Mouse (Mus musculus) midbrain, embryonic 15.5 days (tissue): Measurements from ENCODE around the gene Olfr750. TPM values are rescaled to one million over a fixed set of nuclear protein-coding genes. Genes with fewer than 3 reads are reported as not detected.
A peak's percentile ranks its signal among the peaks of the same experiment; 100 is the strongest.

Experiments used
- ATAC-seq: fragments of 200-750 bp; cut with Nextera tagmentation; replicated peaks from 2 replicates; pipeline ENCODE4 v1.8.0; 2017; ENCODE audit warnings: moderate TSS enrichment
- H3K27ac ChIP-seq: fragments of 300-500 bp; sonication (generic); 2 replicates; pipeline ENCODE4 v1.5.1; 2015; ENCODE audit warnings: mild to moderate bottlenecking, inconsistent platforms
- H3K27me3 ChIP-seq: fragments of 300-500 bp; sonication (generic); replicated peaks from 2 replicates; pipeline ENCODE4 v1.6.1; 2015; ENCODE audit warnings: inconsistent platforms
- H3K36me3 ChIP-seq: fragments of 300-500 bp; sonication (generic); replicated peaks from 2 replicates; pipeline ENCODE4 v1.6.1; 2015; ENCODE audit warnings: inconsistent platforms
- H3K4me1 ChIP-seq: fragments of 300-500 bp; sonication (generic); 2 replicates; pipeline ENCODE4 v1.6.1; 2015; ENCODE audit warnings: inconsistent platforms
- H3K4me2 ChIP-seq: fragments of 300-500 bp; sonication (generic); 2 replicates; pipeline ENCODE4 v1.6.1; 2015; ENCODE audit warnings: inconsistent platforms, mild to moderate bottlenecking, moderate library complexity
- H3K4me3 ChIP-seq: fragments of 300-500 bp; sonication (generic); 2 replicates; pipeline ENCODE4 v1.5.1; 2015; ENCODE audit warnings: mild to moderate bottlenecking, inconsistent platforms
- H3K9ac ChIP-seq: fragments of 300-500 bp; sonication (generic); 2 replicates; pipeline ENCODE4 v1.6.1; 2015; ENCODE audit warnings: mild to moderate bottlenecking, inconsistent platforms
- H3K9me3 ChIP-seq: fragments of 300-500 bp; sonication (generic); 2 replicates; pipeline ENCODE4 v1.6.1; 2016; ENCODE audit warnings: inconsistent platforms
- WGBS: fragments of 180-500 bp; shearing (Covaris S2); methylation state at CpG from one replicate; pipeline ENCODE4 v1.1.7; 2015; ENCODE audit warnings: mixed read lengths; 5-methylcytosine and 5-hydroxymethylcytosine counted together
- polyA plus RNA-seq: library from polyadenylated mRNA; unstranded; fragments of >200 nt; fragmentation: Nextera tagmentation; extraction: Ambion mirVana; gene quantifications from 2 replicates; pipeline ENCODE4 v1.2.1, GENCODE M21; 2015

Olfr750 gene
- polyA plus RNA-seq, 1 experiment from 2014 or later, result 0.09 TPM

- H3K4me1 ChIP-seq, result no peaks in the 10 kb centered on the region
- 93% methylated on average over 2 of the region's 2 CpGs for WGBS
- no peaks in the 10 kb centered on the region for H3K27me3 ChIP-seq
- H3K9me3 ChIP-seq, result no peaks in the 10 kb centered on the region
- ATAC-seq, result no peak
- no peak within 1 kb of the TSS for H3K4me2 ChIP-seq
- no peaks in the 10 kb centered on the region for H3K36me3 ChIP-seq
- no peak within 1 kb of the TSS for H3K9ac ChIP-seq
- H3K27ac ChIP-seq, result no peak within 1 kb of the TSS
- no peak within 1 kb of the TSS for H3K4me3 ChIP-seq
These were observed 24.2 kb downstream of the Olfr750 start, which contains the start of gene Rnase11 for GRCm38 (mm10) chr14:51050063-51050462. Gene Rnase11, minus strand, starts transcription at chr14:51050163.

GRCm38 (mm10) chr14:51047846-51048245 is 26.4 kb downstream of the Olfr750 start:
- no peaks in the 10 kb centered on the region for H3K4me1 ChIP-seq
- H3K9me3 ChIP-seq, result no peaks in the 10 kb centered on the region
- 70% methylated on average over 5 of the region's 5 CpGs for WGBS
- no peak for ATAC-seq
- no peaks in the 10 kb centered on the region for H3K27me3 ChIP-seq
- H3K4me3 ChIP-seq, result no peak overlapping the region
- H3K4me2 ChIP-seq, result no peak overlapping the region
- H3K27ac ChIP-seq, result no peak overlapping the region
- no peaks in the 10 kb centered on the region for H3K36me3 ChIP-seq
- H3K9ac ChIP-seq, result no peak overlapping the region

GRCm38 (mm10) chr14:51041769-51042168 is 32.5 kb downstream of the Olfr750 start, which contains the start of gene Rnase9:
Gene Rnase9, minus strand, starts transcription at chr14:51041869.
- WGBS, result 66% methylated on average over 6 of the region's 6 CpGs
- H3K9ac ChIP-seq, result no peak within 1 kb of the TSS
- H3K27ac ChIP-seq, result no peak within 1 kb of the TSS
- ATAC-seq, result no peak
- H3K4me1 ChIP-seq, result no peaks in the 10 kb centered on the region
- H3K4me3 ChIP-seq, result no peak within 1 kb of the TSS
- no peaks in the 10 kb centered on the region for H3K9me3 ChIP-seq
- H3K36me3 ChIP-seq, result no peaks in the 10 kb centered on the region
- no peak within 1 kb of the TSS for H3K4me2 ChIP-seq
- H3K27me3 ChIP-seq, result no peaks in the 10 kb centered on the region

GRCm38 (mm10) chr14:51036214-51036613 is 38.0 kb downstream of the Olfr750 start:
- H3K27ac ChIP-seq, result no peak overlapping the region
- ATAC-seq, result no peak
- no peaks in the 10 kb centered on the region for H3K27me3 ChIP-seq
- 60% methylated on average over 4 of the region's 4 CpGs for WGBS
- no peak overlapping the region for H3K4me2 ChIP-seq
- no peak overlapping the region for H3K4me3 ChIP-seq
- no peaks in the 10 kb centered on the region for H3K36me3 ChIP-seq
- no peak overlapping the region for H3K9ac ChIP-seq
- no peaks in the 10 kb centered on the region for H3K4me1 ChIP-seq
- no peaks in the 10 kb centered on the region for H3K9me3 ChIP-seq

- Histone ChIP-seq H3K36me3 (no peaks in the 10 kb centered on the region), H3K27ac (no peak overlapping the region), H3K4me1 (no peaks in the 10 kb centered on the region), H3K9ac (no peak overlapping the region), H3K9me3 (no peaks in the 10 kb centered on the region), H3K27me3 (no peaks in the 10 kb centered on the region), H3K4me2 (no peak overlapping the region), H3K4me3 (no peak overlapping the region)
- WGBS, result 22% methylated on average over 1 of the region's 1 CpGs
- ATAC-seq, result no peak
These were observed 39.0 kb downstream of the Olfr750 start for GRCm38 (mm10) chr14:51035206-51035605.

- no peaks in the 10 kb centered on the region for H3K4me1 ChIP-seq
- WGBS, result 61% methylated on average over 3 of the region's 3 CpGs
- no peak for ATAC-seq
- no peaks in the 10 kb centered on the region for H3K36me3 ChIP-seq
- H3K9me3 ChIP-seq, result no peaks in the 10 kb centered on the region
- H3K27ac ChIP-seq, result no peak overlapping the region
- no peaks in the 10 kb centered on the region for H3K27me3 ChIP-seq
- no peak overlapping the region for H3K9ac ChIP-seq
- no peak overlapping the region for H3K4me2 ChIP-seq
- no peak overlapping the region for H3K4me3 ChIP-seq
These were observed 46.7 kb downstream of the Olfr750 start for GRCm38 (mm10) chr14:51027387-51028155.

GRCm38 (mm10) chr14:51026391-51027133 is 47.7 kb downstream of the Olfr750 start:
- Histone ChIP-seq H3K27ac (no peak overlapping the region), H3K36me3 (no peaks in the 10 kb centered on the region), H3K9ac (no peak overlapping the region), H3K9me3 (no peaks in the 10 kb centered on the region), H3K4me1 (no peaks in the 10 kb centered on the region), H3K27me3 (no peaks in the 10 kb centered on the region), H3K4me2 (no peak overlapping the region), H3K4me3 (no peak overlapping the region)
- WGBS, result 38% methylated on average over 5 of the region's 5 CpGs
- peak; percentile 50; the same call in 1 of the 2 replicates for ATAC-seq

- Histone ChIP-seq H3K4me2 (no peak overlapping the region), H3K27ac (no peak overlapping the region), H3K36me3 (no peaks in the 10 kb centered on the region), H3K4me3 (no peak overlapping the region), H3K9me3 (no peaks in the 10 kb centered on the region), H3K9ac (no peak overlapping the region), H3K4me1 (no peaks in the 10 kb centered on the region), H3K27me3 (no peaks in the 10 kb centered on the region)
- WGBS, result 80% methylated on average over 1 of the region's 1 CpGs
- ATAC-seq, result no peak
These were observed 49.4 kb downstream of the Olfr750 start for GRCm38 (mm10) chr14:51024820-51025219.

GRCm38 (mm10) chr14:51023457-51023856 is 50.8 kb downstream of the Olfr750 start:
- Histone ChIP-seq H3K4me1 (no peaks in the 10 kb centered on the region), H3K9me3 (no peaks in the 10 kb centered on the region), H3K27me3 (no peaks in the 10 kb centered on the region), H3K27ac (no peak overlapping the region), H3K4me2 (no peak overlapping the region), H3K36me3 (no peaks in the 10 kb centered on the region), H3K4me3 (no peak overlapping the region), H3K9ac (no peak overlapping the region)
- 84% methylated on average over 4 of the region's 4 CpGs for WGBS
- no peak for ATAC-seq

GRCm38 (mm10) chr14:51017256-51017655 is 57.0 kb downstream of the Olfr750 start:
- Histone ChIP-seq H3K36me3 (no peaks in the 10 kb centered on the region), H3K9ac (no peak overlapping the region), H3K27ac (no peak overlapping the region), H3K4me1 (no peaks in the 10 kb centered on the region), H3K4me2 (no peak overlapping the region), H3K9me3 (no peaks in the 10 kb centered on the region), H3K27me3 (no peaks in the 10 kb centered on the region), H3K4me3 (no peak overlapping the region)
- no peak for ATAC-seq
- WGBS, result 81% methylated on average over 3 of the region's 3 CpGs
